Mouse (Mus musculus) cerebellum, postnatal 14 days (tissue): ENCODE data around the gene Pnmal1.

Experiments used
- DNase-seq, 2 experiments: peaks; one replicate each; pipeline ENCODE4 v3.0.0; 2021; ENCODE audit warnings: mixed read lengths in 2 of 2

The Pnmal1 gene

GRCm38 (mm10) chr7:16924037-16924834 is 35.2 kb upstream of the Pnmal1 start, which contains the start of gene Calm3:
TSS of gene Calm3 (minus strand) at chr7:16924114.
- DNase-seq = peak; percentile 100

DNA sequence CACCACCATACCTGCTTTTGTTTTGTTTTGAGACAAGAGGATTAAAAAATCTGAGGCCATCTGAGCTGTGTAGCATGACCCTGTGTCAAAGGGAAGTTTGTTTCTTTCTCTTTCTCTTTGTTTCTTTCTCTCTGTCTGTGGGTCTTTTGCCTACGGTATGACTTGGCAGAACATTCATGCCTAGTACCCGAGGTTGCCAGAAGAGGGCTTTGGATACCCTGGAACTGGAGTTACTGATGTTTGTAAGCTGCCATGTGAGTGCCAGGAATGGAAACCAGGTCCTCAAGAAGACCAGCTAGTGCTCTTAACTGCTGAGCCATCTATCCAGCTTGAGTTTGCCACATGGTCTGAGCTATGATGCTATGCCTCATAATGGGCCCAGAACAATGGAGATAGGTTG is 31.1 kb upstream of the Pnmal1 start:
- DNase-seq = no peak

DNA sequence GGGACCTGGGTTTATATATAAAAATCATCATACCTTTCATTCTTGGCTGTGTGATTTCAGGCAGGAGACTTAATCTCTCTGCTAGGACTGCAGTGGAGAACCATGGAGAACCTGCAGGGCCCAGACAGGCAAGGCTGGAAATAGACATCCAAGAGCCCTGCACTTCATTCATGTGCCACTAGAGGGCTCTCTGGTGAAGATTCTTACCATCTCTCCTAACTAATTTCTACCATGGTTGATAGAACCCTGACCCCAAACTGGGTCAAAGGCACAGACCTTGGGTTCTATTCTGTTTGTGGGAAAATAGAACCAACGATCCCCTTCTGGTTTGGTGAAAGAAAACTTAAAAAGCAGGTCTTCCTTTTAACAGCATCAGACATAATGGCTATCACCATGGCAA is 28.6 kb upstream of the Pnmal1 start:
- DNase-seq = peak; percentile 89 to 91

DNA sequence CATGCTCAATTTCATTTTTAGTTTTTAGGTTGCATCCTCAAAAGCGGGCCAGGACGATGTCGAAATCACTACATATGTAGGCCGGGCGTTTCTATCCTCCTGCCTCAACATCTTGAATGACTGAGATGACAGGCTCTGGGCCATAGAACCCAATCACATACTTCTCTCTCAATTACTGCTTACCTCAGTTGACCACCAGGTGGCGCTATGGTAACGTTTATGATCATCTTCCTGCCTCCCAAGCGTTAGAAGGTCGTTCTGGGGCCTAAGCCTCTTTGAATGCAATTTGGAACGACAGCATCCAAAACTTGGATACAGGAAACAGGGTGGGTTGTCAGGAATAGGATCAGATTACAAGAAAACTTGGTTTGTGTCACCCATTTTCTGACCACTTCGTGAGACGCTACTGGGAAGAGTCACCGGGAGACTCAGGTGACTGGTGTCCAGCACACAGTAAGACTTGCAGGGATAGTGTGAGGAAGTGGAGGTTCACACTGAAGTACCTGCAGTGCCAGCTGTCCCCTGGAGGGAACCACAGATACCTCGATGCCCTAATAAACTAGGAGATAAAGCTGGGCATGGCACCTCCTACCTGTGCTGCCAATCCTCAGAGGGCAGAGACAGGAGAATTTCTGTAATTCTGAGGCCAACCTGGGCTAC is 27.4 kb upstream of the Pnmal1 start:
- peak; percentile 94 to 96 for DNase-seq

GRCm38 (mm10) chr7:16932704-16933577 is 26.5 kb upstream of the Pnmal1 start:
- DNase-seq = peak; percentile 85 to 89

DNA sequence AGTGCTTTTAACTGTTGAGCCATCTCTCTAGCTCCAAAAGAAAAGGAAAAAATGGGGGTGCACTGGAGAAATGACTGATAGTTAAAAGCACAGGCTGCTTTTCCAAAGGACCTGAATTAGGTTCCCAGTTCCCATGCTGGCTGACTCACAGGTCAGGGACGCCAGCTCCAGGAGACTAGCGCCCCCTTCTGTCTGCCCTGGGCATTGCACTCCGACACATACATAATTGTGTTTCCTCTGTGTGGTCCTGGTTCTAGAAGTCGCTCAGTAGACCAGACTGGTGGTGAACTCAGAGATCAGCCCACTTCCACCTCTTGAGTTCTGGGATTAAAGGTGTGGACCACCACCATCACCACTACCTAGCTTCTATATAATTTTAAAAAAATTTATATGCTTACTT is 22.2 kb upstream of the Pnmal1 start:
- DNase-seq = peak; percentile 42 to 78

DNA sequence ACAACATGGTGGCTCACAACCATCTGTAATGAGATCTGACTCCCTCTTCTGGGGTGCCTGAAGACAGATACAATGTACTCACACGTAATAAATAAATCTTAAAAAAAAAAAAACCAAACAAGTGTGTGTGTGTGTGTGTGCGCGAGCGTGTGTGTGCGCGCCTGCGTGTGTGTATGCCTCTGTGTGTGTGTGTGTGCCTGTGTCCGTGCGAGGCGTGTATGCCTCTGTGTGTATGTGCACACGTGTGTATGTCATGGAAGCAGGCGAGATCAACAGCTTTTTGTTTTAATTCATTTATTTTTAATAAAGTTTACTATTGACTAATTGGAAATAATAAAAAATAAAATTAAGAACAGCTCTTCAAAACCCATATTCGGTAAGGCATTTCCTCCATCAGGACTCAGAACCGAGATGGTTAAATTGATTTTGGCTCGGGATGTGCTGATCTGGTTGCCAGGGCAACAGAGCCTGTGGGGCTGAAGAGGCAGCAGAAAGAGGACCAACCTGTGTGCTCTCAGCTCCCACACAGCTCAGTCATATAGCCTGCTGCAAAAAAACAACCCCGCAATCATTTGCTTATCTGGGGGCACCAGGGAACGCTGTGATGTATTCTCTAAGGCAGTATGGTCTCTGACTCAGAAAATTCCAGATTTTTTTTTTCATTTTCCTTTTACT is 21.2 kb upstream of the Pnmal1 start:
- DNase-seq = peak; percentile 80 to 81

GRCm38 (mm10) chr7:16940292-16940691 is 19.2 kb upstream of the Pnmal1 start:
- no peak for DNase-seq

DNA sequence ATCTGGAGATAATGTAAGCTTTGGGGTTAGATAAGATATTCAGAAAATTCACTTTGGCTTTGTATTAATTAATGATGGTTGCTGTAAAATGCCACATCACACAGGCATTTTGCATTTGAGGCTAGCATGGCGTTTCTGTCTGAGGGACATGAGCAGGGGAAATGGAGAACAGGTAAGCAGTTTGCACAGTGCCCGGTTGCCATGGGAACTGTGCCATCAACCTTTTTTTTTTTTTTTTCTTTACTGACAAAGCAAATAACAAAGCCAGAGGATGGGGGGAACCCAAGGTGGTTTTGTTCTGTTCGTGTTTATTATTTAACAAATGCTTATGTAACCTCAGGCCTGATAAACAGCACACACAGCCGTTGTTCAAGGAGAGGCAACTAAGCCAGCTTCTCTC is 16.6 kb upstream of the Pnmal1 start:
- peak in 1 of 2 experiments; percentile 22 for DNase-seq

- peak; percentile 95 for DNase-seq
These were observed 15.2 kb upstream of the Pnmal1 start, which contains the start of gene Pnmal2 for GRCm38 (mm10) chr7:16944061-16944807. TSS of gene Pnmal2 (plus strand) at chr7:16944682.

- peak in 1 of 2 experiments; percentile 67 for DNase-seq
These were observed 14.6 kb upstream of the Pnmal1 start for GRCm38 (mm10) chr7:16944808-16945315.

DNA sequence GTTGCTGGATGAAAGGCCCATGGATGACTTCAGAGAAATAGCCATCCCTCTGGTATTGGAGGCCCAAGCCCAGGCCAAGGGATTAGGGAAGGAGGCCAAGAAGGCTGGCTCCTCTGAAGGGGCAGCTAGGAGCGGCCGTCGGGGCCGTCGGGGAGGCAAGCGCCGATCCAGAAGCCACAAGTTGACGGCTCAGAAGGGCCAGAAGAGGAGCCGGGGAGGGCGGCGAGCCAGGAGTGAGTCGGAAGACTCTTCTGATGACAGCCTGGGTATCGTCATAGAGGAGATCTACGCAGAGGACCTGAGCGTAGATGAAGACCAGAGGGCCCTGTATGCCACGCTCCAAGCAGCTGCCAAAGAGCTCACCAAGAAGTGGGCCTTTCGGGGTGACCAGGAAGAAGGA is 14.1 kb upstream of the Pnmal1 start:
- peak; percentile 70 to 79 for DNase-seq

GRCm38 (mm10) chr7:16946441-16947348 is 12.8 kb upstream of the Pnmal1 start:
- DNase-seq = peak; percentile 83 to 86

DNA sequence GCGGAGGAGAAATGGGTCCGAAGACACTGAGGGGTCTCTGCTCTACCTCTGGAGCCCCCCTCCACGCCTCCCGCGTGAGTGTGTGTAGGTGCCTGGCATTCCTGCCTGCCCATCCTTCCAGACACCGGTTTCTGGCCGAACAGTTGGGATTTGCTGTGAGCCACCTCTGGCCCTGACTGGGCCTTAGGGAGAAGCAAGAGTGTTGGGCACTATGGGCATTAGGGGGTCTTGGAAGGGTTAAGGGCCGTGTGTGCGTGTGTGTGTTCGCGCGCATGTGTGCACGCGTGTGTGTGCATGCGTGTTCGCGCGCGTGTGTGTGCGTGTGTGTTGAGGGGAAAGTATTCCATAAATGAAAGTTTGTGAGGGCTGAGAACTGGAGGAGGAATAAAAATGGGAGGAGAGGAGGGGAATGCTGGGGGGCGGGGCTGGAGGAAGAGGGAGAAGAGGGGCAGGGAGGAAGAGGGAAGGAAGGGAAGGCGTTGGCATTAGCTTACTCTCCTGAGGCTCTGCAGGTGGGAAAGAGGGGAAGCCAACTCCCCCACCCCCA is 12.1 kb upstream of the Pnmal1 start:
- peak; percentile 60 to 68 for DNase-seq

DNA sequence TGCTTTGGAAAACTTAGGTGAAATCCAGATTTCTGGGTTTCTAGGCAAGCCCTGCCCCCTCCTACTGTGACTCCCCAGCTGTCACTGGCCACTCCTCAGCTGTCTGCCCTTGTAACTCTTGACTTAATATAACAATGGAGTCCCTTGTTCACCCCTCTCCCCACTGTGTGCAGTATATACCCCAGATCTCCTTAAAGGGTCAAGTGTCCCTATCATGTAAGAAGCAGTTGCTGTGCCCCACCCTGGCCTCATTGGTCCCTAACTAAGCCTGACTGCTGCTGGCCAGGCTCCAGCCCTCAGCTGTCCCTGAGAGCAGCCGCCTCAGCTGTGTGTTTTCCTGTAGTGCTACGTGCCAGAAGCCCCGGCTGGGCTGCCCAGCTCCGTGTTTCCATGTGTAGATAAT is 11.5 kb upstream of the Pnmal1 start:
- peak; percentile 61 to 74 for DNase-seq

DNA sequence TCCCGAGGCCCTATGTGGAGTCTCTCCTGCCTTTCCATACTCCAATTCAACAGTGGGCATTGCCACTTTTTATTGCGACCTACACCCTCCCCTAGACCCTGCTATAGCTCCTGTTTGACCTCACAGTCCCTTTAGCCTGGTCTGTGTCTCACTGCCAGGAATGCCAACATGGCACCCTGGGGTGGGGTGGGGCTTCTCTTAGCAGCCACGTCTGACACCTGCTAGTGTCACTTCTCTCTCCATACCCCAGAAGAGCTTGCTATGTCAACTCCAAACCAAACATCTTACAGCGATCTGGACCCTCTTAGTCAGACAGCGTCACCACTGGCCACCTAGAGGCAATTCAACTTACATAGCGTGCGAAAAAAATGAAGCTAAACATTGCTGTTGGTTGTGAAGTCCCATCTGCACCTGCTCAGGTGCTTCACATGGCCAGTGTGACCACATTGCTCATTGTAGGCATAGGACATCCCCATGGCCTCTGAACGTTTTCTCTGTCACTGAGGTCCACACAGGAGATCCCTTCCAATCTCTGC is 10.5 kb upstream of the Pnmal1 start:
- DNase-seq = peak; percentile 37 to 57

- peak; percentile 93 to 94 for DNase-seq
These were observed 9.3 kb upstream of the Pnmal1 start for GRCm38 (mm10) chr7:16949908-16950841.

GRCm38 (mm10) chr7:16950861-16951635 is 8.4 kb upstream of the Pnmal1 start:
- DNase-seq = peak; percentile 88 to 89
